Mouse (Mus musculus): Measurements from ENCODE around the gene Tlk1.

Tlk1 gene

DNA sequence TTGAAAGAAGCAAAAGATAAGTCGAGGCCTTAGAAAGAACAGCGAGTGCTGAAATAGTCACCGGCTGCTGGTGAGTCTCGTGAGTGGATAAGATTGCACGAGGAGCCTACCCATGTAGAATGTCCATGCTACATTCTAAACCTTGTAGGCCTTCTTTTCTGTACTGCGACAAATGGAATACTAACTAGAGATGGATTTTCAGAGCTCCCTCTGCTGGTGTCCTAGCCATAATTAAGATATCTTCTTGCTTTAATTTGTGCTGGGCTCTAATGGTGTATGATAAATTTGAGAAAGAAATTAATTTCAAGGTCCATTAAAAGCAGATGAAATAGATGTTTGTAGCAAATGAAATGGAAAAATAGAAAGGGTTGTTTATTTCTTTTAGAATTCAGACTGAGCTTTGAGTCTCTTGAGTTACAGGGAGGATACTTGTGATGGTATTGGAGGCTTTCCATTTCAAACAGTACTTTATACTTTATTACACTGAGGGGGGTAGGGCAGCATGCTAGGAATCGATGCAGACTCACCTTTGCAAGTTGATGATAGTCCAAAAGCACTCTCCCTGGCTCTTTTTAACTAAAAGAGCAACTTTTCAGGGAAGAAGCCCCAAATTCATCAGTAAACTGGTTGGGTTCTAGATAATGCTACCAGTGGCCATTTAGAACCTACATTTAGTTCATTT, 151.9 kb downstream of the Tlk1 start:
- DNase-seq, result no peak

DNA sequence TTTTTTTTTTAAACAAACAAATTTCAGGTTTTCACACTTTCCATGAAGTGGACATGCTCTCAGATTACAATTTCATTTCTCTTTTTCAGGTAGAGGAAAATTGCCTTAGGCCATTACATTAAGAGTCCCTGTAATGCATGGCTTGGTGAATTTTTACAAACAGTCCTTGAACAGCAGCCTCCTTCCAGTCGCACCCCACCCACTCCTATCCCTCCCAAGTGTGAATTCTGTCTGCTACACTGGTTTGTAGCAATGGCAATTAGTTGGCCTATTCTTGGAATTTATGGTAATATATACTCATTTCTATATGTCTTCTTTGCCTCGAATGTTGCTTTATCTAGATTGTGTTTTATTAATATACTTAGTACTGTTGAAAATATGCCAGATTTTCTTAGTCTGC, 153.1 kb downstream of the Tlk1 start:
- DNase-seq, result no peak

DNA sequence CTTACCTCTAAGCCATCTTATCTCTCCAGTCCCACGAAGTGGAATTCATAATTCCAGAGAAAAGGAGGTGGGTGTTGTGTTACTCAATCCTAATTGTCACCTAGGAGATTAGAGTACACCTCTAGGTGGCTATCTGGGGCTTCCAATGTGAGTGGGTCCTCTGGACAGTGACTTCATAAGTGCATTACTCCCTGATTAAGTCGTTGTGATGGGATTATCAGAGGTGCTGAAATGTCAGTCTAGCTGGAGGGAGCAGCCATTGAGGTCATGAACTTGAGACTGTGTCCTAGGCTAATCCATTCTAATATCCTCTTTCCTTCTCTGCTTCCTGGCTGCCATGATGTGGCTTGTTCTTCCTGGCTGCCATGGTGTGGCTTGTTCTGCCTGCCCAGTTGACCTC, 155.6 kb downstream of the Tlk1 start:
- no peak for DNase-seq

- no peak for DNase-seq
These were observed 156.3 kb downstream of the Tlk1 start for GRCm38 (mm10) chr2:70669241-70669640.

- no peak for DNase-seq
These were observed 158.5 kb downstream of the Tlk1 start for GRCm38 (mm10) chr2:70667016-70667415.

- no peak for DNase-seq
These were observed 161.8 kb downstream of the Tlk1 start for GRCm38 (mm10) chr2:70663764-70664163.

All from liver (tissue).